Mouse (Mus musculus): Measurements from ENCODE around the gene Tmem200b. TPM values are rescaled to one million over a fixed set of nuclear protein-coding genes. Genes with fewer than 3 reads are reported as not detected.

The Tmem200b gene
- polyA plus RNA-seq, 1 experiment from 2014 or later, result 0.71 TPM

- peak overlapping the region; percentile 46 for H3K9ac ChIP-seq (replicated peaks; ENCODE audit: low read depth, low read length)
- under 1% methylated on average over 76 of the region's 76 CpGs for WGBS
- H3K4me3 ChIP-seq (ENCODE audit: low read depth, low read length), result peak overlapping the region; percentile 56
- H3K9me3 ChIP-seq (ENCODE audit: control insufficient read depth, low read depth, low read length), result no peaks in the 10 kb centered on the region
- H3K27me3 ChIP-seq (ENCODE audit: control insufficient read depth, insufficient read depth, low read length), result peaks cover 24% of the 10 kb centered on the region
- H3K4me2 ChIP-seq (replicated peaks; ENCODE audit: low read depth, low read length), result peak overlapping the region; percentile 90
- ATAC-seq (ENCODE audit: insufficient number of reproducible peaks, insufficient read depth, low FRiP score, low read depth), result no peak
- peaks cover 9% of the 10 kb centered on the region; the same call in 1 of the 2 replicates for H3K36me3 ChIP-seq (ENCODE audit: control insufficient read depth, insufficient read depth, low read length)
- peaks cover 30% of the 10 kb centered on the region for H3K4me1 ChIP-seq (ENCODE audit: control insufficient read depth, insufficient read depth, low read length)
- no peak overlapping the region for H3K27ac ChIP-seq (ENCODE audit: low read length)
Measured at GRCm38 (mm10) chr4:131920595-131921351, 798 bp upstream of the Tmem200b start.

- Histone ChIP-seq H3K36me3 (ENCODE audit: control insufficient read depth, insufficient read depth, low read length) (peaks cover 9% of the 10 kb centered on the region; the same call in 1 of the 2 replicates), H3K9ac (replicated peaks; ENCODE audit: low read depth, low read length) (0 out of 2 replicates have a peak overlapping the region, but pooled peaks have one; percentile 46), H3K4me2 (replicated peaks; ENCODE audit: low read depth, low read length) (peak overlapping the region; percentile 90), H3K27ac (ENCODE audit: low read length) (no peak overlapping the region), H3K27me3 (ENCODE audit: control insufficient read depth, insufficient read depth, low read length) (peaks cover 15% of the 10 kb centered on the region), H3K4me1 (ENCODE audit: control insufficient read depth, insufficient read depth, low read length) (peaks cover 29% of the 10 kb centered on the region), H3K4me3 (ENCODE audit: low read depth, low read length) (peak overlapping the region; percentile 56), H3K9me3 (ENCODE audit: control insufficient read depth, low read depth, low read length) (no peaks in the 10 kb centered on the region)
- ATAC-seq (ENCODE audit: insufficient number of reproducible peaks, insufficient read depth, low FRiP score, low read depth), result no peak
- 62% methylated on average over 15 of the region's 15 CpGs for WGBS
Measured at GRCm38 (mm10) chr4:131922404-131922803, 833 bp downstream of the Tmem200b start.

- Histone ChIP-seq H3K27ac (ENCODE audit: low read length) (no peak overlapping the region), H3K4me2 (replicated peaks; ENCODE audit: low read depth, low read length) (no peak overlapping the region), H3K9ac (replicated peaks; ENCODE audit: low read depth, low read length) (0 out of 2 replicates have a peak overlapping the region, but pooled peaks have one; percentile 1), H3K4me3 (ENCODE audit: low read depth, low read length) (no peak overlapping the region), H3K4me1 (ENCODE audit: control insufficient read depth, insufficient read depth, low read length) (peaks cover 19% of the 10 kb centered on the region), H3K9me3 (ENCODE audit: control insufficient read depth, low read depth, low read length) (no peaks in the 10 kb centered on the region), H3K36me3 (ENCODE audit: control insufficient read depth, insufficient read depth, low read length) (peaks cover 16% of the 10 kb centered on the region; the same call in 1 of the 2 replicates), H3K27me3 (ENCODE audit: control insufficient read depth, insufficient read depth, low read length) (peaks cover 15% of the 10 kb centered on the region)
- WGBS, result 62% methylated on average over 6 of the region's 6 CpGs
- no peak for ATAC-seq (ENCODE audit: insufficient number of reproducible peaks, insufficient read depth, low FRiP score, low read depth)
Measured at GRCm38 (mm10) chr4:131924096-131924810, 2.7 kb downstream of the Tmem200b start.

GRCm38 (mm10) chr4:131929146-131929545 is 7.6 kb downstream of the Tmem200b start:
- Histone ChIP-seq H3K27me3 (ENCODE audit: control insufficient read depth, insufficient read depth, low read length) (no peaks in the 10 kb centered on the region), H3K4me1 (ENCODE audit: control insufficient read depth, insufficient read depth, low read length) (peaks cover 7% of the 10 kb centered on the region; the same call in 1 of the 2 replicates), H3K9ac (replicated peaks; ENCODE audit: low read depth, low read length) (no peak overlapping the region), H3K36me3 (ENCODE audit: control insufficient read depth, insufficient read depth, low read length) (peaks cover 35% of the 10 kb centered on the region), H3K27ac (ENCODE audit: low read length) (no peak overlapping the region), H3K9me3 (ENCODE audit: control insufficient read depth, low read depth, low read length) (no peaks in the 10 kb centered on the region), H3K4me2 (replicated peaks; ENCODE audit: low read depth, low read length) (no peak overlapping the region), H3K4me3 (ENCODE audit: low read depth, low read length) (no peak overlapping the region)
- no peak for ATAC-seq (ENCODE audit: insufficient number of reproducible peaks, insufficient read depth, low FRiP score, low read depth)
- WGBS, result 89% methylated on average over 6 of the region's 6 CpGs

- Histone ChIP-seq H3K4me3 (ENCODE audit: low read depth, low read length) (no peak overlapping the region), H3K9me3 (ENCODE audit: control insufficient read depth, low read depth, low read length) (no peaks in the 10 kb centered on the region), H3K4me1 (ENCODE audit: control insufficient read depth, insufficient read depth, low read length) (no peaks in the 10 kb centered on the region), H3K27me3 (ENCODE audit: control insufficient read depth, insufficient read depth, low read length) (no peaks in the 10 kb centered on the region), H3K9ac (replicated peaks; ENCODE audit: low read depth, low read length) (no peak overlapping the region), H3K4me2 (replicated peaks; ENCODE audit: low read depth, low read length) (no peak overlapping the region), H3K27ac (ENCODE audit: low read length) (no peak overlapping the region), H3K36me3 (ENCODE audit: control insufficient read depth, insufficient read depth, low read length) (no peaks in the 10 kb centered on the region; the same call in 1 of the 2 replicates)
- no peak for ATAC-seq (ENCODE audit: insufficient number of reproducible peaks, insufficient read depth, low FRiP score, low read depth)
- 71% methylated on average over 2 of the region's 2 CpGs for WGBS
Measured at GRCm38 (mm10) chr4:131939459-131939858, 17.9 kb downstream of the Tmem200b start.

- Histone ChIP-seq H3K27ac (ENCODE audit: low read length) (no peak overlapping the region), H3K9me3 (ENCODE audit: control insufficient read depth, low read depth, low read length) (no peaks in the 10 kb centered on the region), H3K4me1 (ENCODE audit: control insufficient read depth, insufficient read depth, low read length) (no peaks in the 10 kb centered on the region), H3K9ac (replicated peaks; ENCODE audit: low read depth, low read length) (no peak overlapping the region), H3K4me2 (replicated peaks; ENCODE audit: low read depth, low read length) (no peak overlapping the region), H3K27me3 (ENCODE audit: control insufficient read depth, insufficient read depth, low read length) (no peaks in the 10 kb centered on the region), H3K36me3 (ENCODE audit: control insufficient read depth, insufficient read depth, low read length) (no peaks in the 10 kb centered on the region; the same call in 1 of the 2 replicates), H3K4me3 (ENCODE audit: low read depth, low read length) (no peak overlapping the region)
- 96% methylated on average over 4 of the region's 4 CpGs for WGBS
- no peak for ATAC-seq (ENCODE audit: insufficient number of reproducible peaks, insufficient read depth, low FRiP score, low read depth)
Measured at GRCm38 (mm10) chr4:131940846-131941245, 19.3 kb downstream of the Tmem200b start.

GRCm38 (mm10) chr4:131947848-131948247 is 26.3 kb downstream of the Tmem200b start:
- H3K27ac ChIP-seq (ENCODE audit: low read length), result no peak overlapping the region
- 85% methylated on average over 11 of the region's 11 CpGs for WGBS
- no peak overlapping the region for H3K9ac ChIP-seq (replicated peaks; ENCODE audit: low read depth, low read length)
- H3K36me3 ChIP-seq (ENCODE audit: control insufficient read depth, insufficient read depth, low read length), result 0 out of 2 replicates have a peak, but pooled peaks cover 3% of the 10 kb centered on the region
- no peaks in the 10 kb centered on the region for H3K27me3 ChIP-seq (ENCODE audit: control insufficient read depth, insufficient read depth, low read length)
- H3K4me1 ChIP-seq (ENCODE audit: control insufficient read depth, insufficient read depth, low read length), result peaks cover 3% of the 10 kb centered on the region
- H3K4me3 ChIP-seq (ENCODE audit: low read depth, low read length), result no peak overlapping the region
- no peak overlapping the region for H3K4me2 ChIP-seq (replicated peaks; ENCODE audit: low read depth, low read length)
- no peak for ATAC-seq (ENCODE audit: insufficient number of reproducible peaks, insufficient read depth, low FRiP score, low read depth)
- H3K9me3 ChIP-seq (ENCODE audit: control insufficient read depth, low read depth, low read length), result no peaks in the 10 kb centered on the region

GRCm38 (mm10) chr4:131949903-131950302 is 28.3 kb downstream of the Tmem200b start:
- 31% methylated on average over 5 of the region's 5 CpGs for WGBS
- H3K36me3 ChIP-seq (ENCODE audit: control insufficient read depth, insufficient read depth, low read length), result peaks cover 6% of the 10 kb centered on the region; the same call in 1 of the 2 replicates
- no peak overlapping the region for H3K4me2 ChIP-seq (replicated peaks; ENCODE audit: low read depth, low read length)
- no peak overlapping the region for H3K27ac ChIP-seq (ENCODE audit: low read length)
- peaks cover 3% of the 10 kb centered on the region for H3K4me1 ChIP-seq (ENCODE audit: control insufficient read depth, insufficient read depth, low read length)
- no peak overlapping the region for H3K9ac ChIP-seq (replicated peaks; ENCODE audit: low read depth, low read length)
- no peaks in the 10 kb centered on the region for H3K9me3 ChIP-seq (ENCODE audit: control insufficient read depth, low read depth, low read length)
- H3K4me3 ChIP-seq (ENCODE audit: low read depth, low read length), result no peak overlapping the region
- ATAC-seq (ENCODE audit: insufficient number of reproducible peaks, insufficient read depth, low FRiP score, low read depth), result no peak
- H3K27me3 ChIP-seq (ENCODE audit: control insufficient read depth, insufficient read depth, low read length), result no peaks in the 10 kb centered on the region
